Mouse (Mus musculus) forebrain, embryonic 15.5 days (tissue): ENCODE data around the gene Tspyl2. TPM values are rescaled to one million over a fixed set of nuclear protein-coding genes. Genes with fewer than 3 reads are reported as not detected.

Experiments
- polyA plus RNA-seq: library from polyadenylated mRNA; unstranded; fragments of >200 nt; fragmentation: Nextera tagmentation; extraction: Ambion mirVana; gene quantifications from 2 replicates; pipeline ENCODE4 v1.2.1, GENCODE M21; 2015

The Tspyl2 gene
- polyA plus RNA-seq, 1 experiment from 2014 or later = 49.4 TPM

Other genes starting within 250 kb of the Tspyl2 start
- gene Iqsec2, start 198.2 kb downstream of the Tspyl2 start, polyA plus RNA-seq = 3.6 and 5.1 TPM in 2 replicates
- gene Kdm5c, start 109.4 kb downstream of the Tspyl2 start, polyA plus RNA-seq = 33.7 and 38.2 TPM in 2 replicates
- 25.7 and 27.9 TPM in 2 replicates for gene Kantr, start 14.9 kb downstream of the Tspyl2 start, polyA plus RNA-seq
- 9.2 and 10.4 TPM in 2 replicates for gene Gpr173, start 26.3 kb upstream of the Tspyl2 start, polyA plus RNA-seq
- gene Cldn34a, start 220.9 kb upstream of the Tspyl2 start, polyA plus RNA-seq = not detected in 2 replicates